Mouse (Mus musculus): ENCODE results near the gene Pex16.

GRCm38 (mm10) chr2:92405687-92406086, 31.2 kb downstream of the Pex16 start:
- no peak for TF ChIP-seq CTCF (IDR thresholded peaks at IDR 0.05; ENCODE audit: low read depth, low read length)
- no peak for TF ChIP-seq POLR2A (IDR thresholded peaks at IDR 0.05; ENCODE audit: extremely low read depth, insufficient read depth, low read length)

All from liver, adult 2 months (tissue).